Mouse (Mus musculus) lung, adult 2 months (tissue): ENCODE measurements around the gene Eif2b5.

Experiments used
- CTCF ChIP-seq: fragments of 200-500 bp; IDR thresholded peaks from 2 replicates; pipeline ENCODE4 v1.5.1; 2011; ENCODE audit warnings: mild to moderate bottlenecking, low read length, control low read depth; ENCODE audit not compliant: insufficient read depth
- POLR2A ChIP-seq: fragments of 200-500 bp; IDR thresholded peaks from 2 replicates; pipeline ENCODE4 v1.6.1; 2011; ENCODE audit warnings: low read depth, mild to moderate bottlenecking, control low read depth, low read length, borderline replicate concordance; ENCODE audit errors: extremely low read depth

GRCm38 (mm10) chr16:20530941-20531340, 32.3 kb downstream of the Eif2b5 start:
- TF ChIP-seq CTCF (no peak), POLR2A (no peak)
